Mouse (Mus musculus): ENCODE data around the gene Sept10. TPM values are rescaled to one million over a fixed set of nuclear protein-coding genes. Genes with fewer than 3 reads are reported as not detected.

The Sept10 gene
- total and polyA plus RNA-seq, 2 experiments from 2014 or later, result 13.6 to 18.3 TPM

DNA sequence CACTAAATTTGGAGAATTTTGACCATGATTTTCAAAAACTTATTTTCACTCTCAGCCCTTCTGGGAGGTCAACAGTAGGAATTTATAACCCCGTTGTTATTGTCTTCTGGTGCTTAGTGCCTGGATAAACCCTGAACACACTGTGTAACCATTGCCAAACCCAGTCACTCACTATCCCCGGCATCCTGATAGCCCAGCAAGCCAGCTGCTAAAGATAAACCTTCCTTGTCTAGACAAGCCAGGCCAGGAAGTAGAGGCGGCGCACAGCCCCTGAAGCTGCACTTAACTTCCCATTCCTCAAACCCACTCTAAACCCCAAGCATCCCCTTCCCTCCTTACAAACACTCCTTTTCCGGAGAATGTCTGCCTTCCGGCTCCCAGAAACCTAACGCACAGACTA, 43.4 kb upstream of the Sept10 start:
- no peaks in the 10 kb centered on the region for H3K36me3 ChIP-seq (ENCODE audit: insufficient read depth, low read length)
- no peak for DNase-seq (ENCODE audit: low spot score)
- H3K9me3 ChIP-seq (ENCODE audit: low read length), result no peaks in the 10 kb centered on the region
- no peak overlapping the region for H3K27ac ChIP-seq
- no peak for TF ChIP-seq CTCF (IDR thresholded peaks at IDR 0.05; ENCODE audit: low read depth)
- H3K4me3 ChIP-seq (ENCODE audit: low read length), result no peak overlapping the region
- ATAC-seq, result no peak
- WGBS, result 81% methylated on average over 7 of the region's 7 CpGs
- H3K27me3 ChIP-seq (ENCODE audit: insufficient read depth, low read length), result no peaks in the 10 kb centered on the region
- no peaks in the 10 kb centered on the region; the same call in 1 of the 2 replicates for H3K4me1 ChIP-seq (ENCODE audit: insufficient read depth, low read length)
- no peak overlapping the region for H3K9ac ChIP-seq (replicated peaks; ENCODE audit: low read length)
- H3K4me2 ChIP-seq (ENCODE audit: low read depth, low read length), result no peak overlapping the region

DNA sequence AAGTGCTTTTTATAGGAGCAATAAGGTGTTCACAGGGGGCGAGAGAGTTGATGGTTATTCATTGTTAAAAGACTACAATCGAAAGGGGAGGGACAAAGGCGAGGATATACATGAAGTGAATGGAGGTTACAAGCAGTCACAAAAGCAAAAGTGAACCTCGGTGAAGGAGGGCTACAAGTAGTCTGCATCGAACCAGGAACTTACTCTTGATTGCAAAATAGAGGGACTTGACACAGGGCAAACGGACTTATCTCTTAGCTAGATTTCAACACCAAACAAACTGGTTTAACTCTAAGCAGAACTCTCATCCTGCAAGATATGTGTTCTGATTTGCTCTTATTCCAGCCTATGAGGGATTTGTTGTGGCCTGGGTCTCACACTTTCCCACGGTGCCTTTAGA, 41.3 kb upstream of the Sept10 start:
- Histone ChIP-seq H3K4me3 (ENCODE audit: low read length) (no peak overlapping the region), H3K27ac (no peak overlapping the region), H3K4me1 (ENCODE audit: insufficient read depth, low read length) (no peaks in the 10 kb centered on the region; the same call in 1 of the 2 replicates), H3K9ac (replicated peaks; ENCODE audit: low read length) (no peak overlapping the region), H3K4me2 (ENCODE audit: low read depth, low read length) (no peak overlapping the region), H3K27me3 (ENCODE audit: insufficient read depth, low read length) (no peaks in the 10 kb centered on the region), H3K36me3 (ENCODE audit: insufficient read depth, low read length) (no peaks in the 10 kb centered on the region), H3K9me3 (ENCODE audit: low read length) (no peaks in the 10 kb centered on the region)
- ATAC-seq (no peak), DNase-seq (ENCODE audit: low spot score) (no peak)
- no peak for TF ChIP-seq CTCF (IDR thresholded peaks at IDR 0.05; ENCODE audit: low read depth)
- WGBS, result 65% methylated on average over 7 of the region's 7 CpGs

DNA sequence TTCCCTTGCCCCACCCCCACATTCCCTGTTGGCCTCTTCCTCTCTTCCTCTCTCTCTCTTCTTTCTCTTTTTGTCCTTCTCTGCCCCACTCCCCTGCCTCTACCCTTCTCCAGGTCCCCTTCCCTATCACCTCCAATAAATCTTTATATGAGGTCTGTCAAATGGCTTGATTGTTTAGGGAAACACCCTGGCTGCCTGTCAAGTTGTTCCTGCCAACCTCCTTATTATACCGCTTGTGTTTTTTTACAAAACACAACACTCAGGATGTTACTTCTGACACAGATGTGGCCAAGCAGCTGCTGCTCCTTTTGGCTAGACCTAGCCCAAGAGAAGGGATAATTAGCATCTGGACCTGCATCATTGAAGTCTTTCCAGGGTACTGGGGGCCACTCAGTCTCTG, 40.4 kb upstream of the Sept10 start:
- no peaks in the 10 kb centered on the region; the same call in 1 of the 2 replicates for H3K4me1 ChIP-seq (ENCODE audit: insufficient read depth, low read length)
- H3K27me3 ChIP-seq (ENCODE audit: insufficient read depth, low read length), result no peaks in the 10 kb centered on the region
- no peaks in the 10 kb centered on the region for H3K9me3 ChIP-seq (ENCODE audit: low read length)
- DNase-seq (ENCODE audit: low spot score) (no peak), ATAC-seq (no peak)
- H3K4me2 ChIP-seq (ENCODE audit: low read depth, low read length), result no peak overlapping the region
- H3K36me3 ChIP-seq (ENCODE audit: insufficient read depth, low read length), result no peaks in the 10 kb centered on the region
- TF ChIP-seq CTCF (IDR thresholded peaks at IDR 0.05; ENCODE audit: low read depth), result no peak
- 72% methylated on average over 1 of the region's 1 CpGs for WGBS
- H3K4me3 ChIP-seq (ENCODE audit: low read length), result no peak overlapping the region
- H3K27ac ChIP-seq, result no peak overlapping the region
- no peak overlapping the region for H3K9ac ChIP-seq (replicated peaks; ENCODE audit: low read length)

DNA sequence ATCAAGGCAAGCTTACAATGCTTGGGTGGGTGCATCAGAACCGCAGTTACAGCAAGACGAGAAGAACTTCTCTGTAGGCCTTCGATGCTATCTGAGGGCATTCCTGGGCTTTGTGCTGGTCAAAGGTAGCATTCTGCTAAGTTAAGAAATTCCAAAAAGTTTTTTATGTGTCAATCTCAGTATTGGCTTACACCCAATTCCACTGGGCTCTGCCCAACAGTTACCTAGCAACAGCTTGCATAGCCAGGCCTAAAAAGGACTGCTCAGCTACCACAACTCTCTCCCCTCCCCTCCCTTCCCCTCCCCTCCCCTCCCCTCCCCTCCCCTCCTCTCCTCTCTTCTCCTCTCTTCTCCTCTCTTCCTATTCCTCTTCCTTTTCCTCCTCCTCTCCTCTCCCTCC, 40.0 kb upstream of the Sept10 start:
- H3K4me2 ChIP-seq (ENCODE audit: low read depth, low read length), result no peak overlapping the region
- 46% methylated on average over 3 of the region's 3 CpGs for WGBS
- H3K9me3 ChIP-seq (ENCODE audit: low read length), result no peaks in the 10 kb centered on the region
- no peaks in the 10 kb centered on the region for H3K27me3 ChIP-seq (ENCODE audit: insufficient read depth, low read length)
- no peak overlapping the region for H3K4me3 ChIP-seq (ENCODE audit: low read length)
- DNase-seq (ENCODE audit: low spot score) (peak; percentile 25), ATAC-seq (no peak)
- no peak for TF ChIP-seq CTCF (IDR thresholded peaks at IDR 0.05; ENCODE audit: low read depth)
- no peaks in the 10 kb centered on the region for H3K36me3 ChIP-seq (ENCODE audit: insufficient read depth, low read length)
- H3K9ac ChIP-seq (replicated peaks; ENCODE audit: low read length), result no peak overlapping the region
- no peaks in the 10 kb centered on the region; the same call in 1 of the 2 replicates for H3K4me1 ChIP-seq (ENCODE audit: insufficient read depth, low read length)
- H3K27ac ChIP-seq, result no peak overlapping the region

DNA sequence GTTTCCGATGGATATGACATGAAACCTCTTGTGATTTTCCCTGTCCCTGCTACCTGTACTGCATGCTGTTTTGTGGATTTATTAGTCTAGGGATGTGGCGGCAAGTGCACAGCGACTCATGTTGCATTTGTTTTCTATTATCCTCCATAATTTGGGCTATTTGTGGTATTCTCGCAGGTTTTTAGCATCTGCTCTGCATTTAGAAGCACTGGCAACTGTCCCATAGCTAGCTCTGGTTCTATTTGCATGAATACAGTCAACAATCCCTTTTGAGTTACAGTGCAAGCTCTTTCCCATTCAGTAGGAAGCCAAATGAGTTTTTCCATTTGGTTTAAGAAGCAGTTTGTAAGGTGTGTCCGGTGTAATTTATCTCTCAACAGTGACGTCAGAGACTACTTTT, 37.9 kb upstream of the Sept10 start:
- Histone ChIP-seq H3K4me2 (ENCODE audit: low read depth, low read length) (no peak overlapping the region), H3K9me3 (ENCODE audit: low read length) (no peaks in the 10 kb centered on the region), H3K9ac (replicated peaks; ENCODE audit: low read length) (no peak overlapping the region), H3K4me1 (ENCODE audit: insufficient read depth, low read length) (no peaks in the 10 kb centered on the region; the same call in 1 of the 2 replicates), H3K36me3 (ENCODE audit: insufficient read depth, low read length) (no peaks in the 10 kb centered on the region), H3K4me3 (ENCODE audit: low read length) (no peak overlapping the region), H3K27me3 (ENCODE audit: insufficient read depth, low read length) (no peaks in the 10 kb centered on the region), H3K27ac (no peak overlapping the region)
- DNase-seq (ENCODE audit: low spot score) (no peak), ATAC-seq (no peak)
- no peak for TF ChIP-seq CTCF (IDR thresholded peaks at IDR 0.05; ENCODE audit: low read depth)
- 71% methylated on average over 6 of the region's 6 CpGs for WGBS

DNA sequence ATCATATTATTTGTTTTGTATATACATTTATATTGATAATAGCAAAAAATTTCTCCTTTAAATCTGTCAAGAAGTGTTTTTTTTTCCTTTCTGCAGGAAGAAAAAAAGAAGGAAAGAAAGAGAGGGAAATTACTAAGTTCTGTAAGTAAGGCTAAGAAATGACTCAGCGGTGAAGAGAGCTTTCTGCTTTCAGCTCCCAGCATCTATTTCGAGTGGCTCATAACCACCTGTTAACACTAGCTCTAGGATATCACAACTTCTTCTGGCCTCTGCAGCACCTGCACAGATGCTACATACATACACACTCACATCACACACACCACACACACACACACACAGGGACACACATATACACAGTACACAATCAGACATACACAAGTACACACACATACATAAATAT, 34.9 kb upstream of the Sept10 start:
- 92% methylated on average over 2 of the region's 2 CpGs for WGBS
- no peaks in the 10 kb centered on the region for H3K9me3 ChIP-seq (ENCODE audit: low read length)
- DNase-seq (ENCODE audit: low spot score), result no peak
- H3K27ac ChIP-seq, result no peak overlapping the region
- H3K9ac ChIP-seq (replicated peaks; ENCODE audit: low read length), result no peak overlapping the region
- H3K4me2 ChIP-seq (ENCODE audit: low read depth, low read length), result no peak overlapping the region
- H3K27me3 ChIP-seq (ENCODE audit: insufficient read depth, low read length), result no peaks in the 10 kb centered on the region
- TF ChIP-seq CTCF (IDR thresholded peaks at IDR 0.05; ENCODE audit: low read depth), result no peak
- no peaks in the 10 kb centered on the region for H3K36me3 ChIP-seq (ENCODE audit: insufficient read depth, low read length)
- no peaks in the 10 kb centered on the region for H3K4me1 ChIP-seq (ENCODE audit: insufficient read depth, low read length)
- no peak overlapping the region for H3K4me3 ChIP-seq (ENCODE audit: low read length)
- no peak for ATAC-seq

DNA sequence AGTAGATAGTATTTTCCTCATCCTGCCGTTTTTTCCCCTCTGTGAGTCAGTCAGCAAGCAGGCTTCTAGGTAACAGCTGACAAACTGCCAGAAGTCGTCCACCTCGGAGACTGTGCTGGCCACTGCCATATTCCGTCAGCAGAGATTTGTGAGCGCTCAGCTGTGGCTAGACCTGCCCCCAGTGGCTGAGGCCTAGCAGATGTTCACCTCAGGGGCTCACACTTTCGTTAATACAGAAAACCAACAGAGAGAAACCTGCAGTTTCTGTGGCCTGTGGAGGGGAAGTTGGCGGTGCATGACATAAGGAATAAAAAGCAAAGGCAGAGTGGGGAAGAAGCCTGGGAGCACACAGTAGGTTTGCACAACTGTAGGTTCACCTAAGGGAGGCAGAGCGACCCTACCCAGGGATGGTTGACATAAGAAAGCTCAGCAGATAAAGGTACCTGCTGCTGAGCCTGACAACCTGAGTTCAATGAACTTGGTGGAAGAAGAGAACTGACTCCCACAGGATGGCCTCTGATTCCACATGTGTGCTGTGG, 32.0 kb upstream of the Sept10 start:
- DNase-seq (ENCODE audit: low spot score), result no peak
- H3K4me3 ChIP-seq (ENCODE audit: low read length), result no peak overlapping the region
- no peaks in the 10 kb centered on the region for H3K36me3 ChIP-seq (ENCODE audit: insufficient read depth, low read length)
- no peaks in the 10 kb centered on the region for H3K9me3 ChIP-seq (ENCODE audit: low read length)
- no peak overlapping the region for H3K4me2 ChIP-seq (ENCODE audit: low read depth, low read length)
- TF ChIP-seq CTCF (IDR thresholded peaks at IDR 0.05; ENCODE audit: low read depth), result no peak
- no peaks in the 10 kb centered on the region for H3K4me1 ChIP-seq (ENCODE audit: insufficient read depth, low read length)
- H3K27ac ChIP-seq, result no peak overlapping the region
- no peak for ATAC-seq
- H3K27me3 ChIP-seq (ENCODE audit: insufficient read depth, low read length), result no peaks in the 10 kb centered on the region
- no peak overlapping the region for H3K9ac ChIP-seq (replicated peaks; ENCODE audit: low read length)
- 63% methylated on average over 8 of the region's 8 CpGs for WGBS

Measured in hindbrain, postnatal 0 days (tissue).